Mouse (Mus musculus) bone marrow macrophage, adult 2 months (primary cell): ENCODE measurements around the gene BC048507. TPM values are rescaled to one million over a fixed set of nuclear protein-coding genes. Genes with fewer than 3 reads are reported as not detected.
A peak's percentile ranks its signal among the peaks of the same experiment; 100 is the strongest.
"Not testable (repeated sequence)": the region's sequence is repeated elsewhere in the genome, so short reads cannot be mapped to it uniquely, and the experiment has no call there.

Source experiments
- H3K27ac ChIP-seq: 2 replicates; pipeline ENCODE4 v1.5.1; 2012; ENCODE audit warnings: low read depth, low read length; ENCODE audit not compliant: insufficient read depth
- H3K4me1 ChIP-seq: 2 replicates; pipeline ENCODE4 v1.6.1; 2012; ENCODE audit warnings: low read length; ENCODE audit not compliant: control insufficient read depth, insufficient read depth
- H3K4me3 ChIP-seq: 2 replicates; pipeline ENCODE4 v1.5.1; 2012; ENCODE audit warnings: mild to moderate bottlenecking, low read length, moderate library complexity; ENCODE audit not compliant: insufficient read depth
- CTCF ChIP-seq: IDR thresholded peaks from 2 replicates; pipeline ENCODE4 v1.5.1; 2012; ENCODE audit warnings: low read depth, mild to moderate bottlenecking, low read length, moderate library complexity
- POLR2A ChIP-seq: IDR thresholded peaks from 2 replicates; pipeline ENCODE4 v1.6.1; 2012; ENCODE audit warnings: mild to moderate bottlenecking, low read depth, low read length, borderline replicate concordance
- polyA plus RNA-seq: library from polyadenylated mRNA; stranded (reverse); fragments of >200 nt; gene quantifications from 2 replicates; pipeline ENCODE4 v1.2.4, GENCODE M21; 2012; ENCODE audit not compliant: missing spikeins, insufficient read depth, insufficient read length

BC048507 gene
- polyA plus RNA-seq, 1 experiment: not detected

GRCm38 (mm10) chr13:67853983-67854382, 9.1 kb upstream of the BC048507 start:
- no peak overlapping the region for H3K4me3 ChIP-seq
- H3K4me1 ChIP-seq: no peaks in the 10 kb centered on the region
- TF ChIP-seq CTCF (no peak), POLR2A (no peak)
- H3K27ac ChIP-seq: no peak overlapping the region

- H3K4me1 ChIP-seq: no peaks in the 10 kb centered on the region
- H3K27ac ChIP-seq: no peak overlapping the region
- no peak overlapping the region for H3K4me3 ChIP-seq
- TF ChIP-seq POLR2A (no peak), CTCF (no peak)
These were observed 5.8 kb upstream of the BC048507 start for GRCm38 (mm10) chr13:67857317-67857716.

- H3K4me3 ChIP-seq: no peak overlapping the region
- no peaks in the 10 kb centered on the region for H3K4me1 ChIP-seq
- TF ChIP-seq POLR2A (no peak), CTCF (no peak)
- H3K27ac ChIP-seq: no peak overlapping the region
These were observed 618 bp upstream of the BC048507 start for GRCm38 (mm10) chr13:67862508-67862907.

DNA sequence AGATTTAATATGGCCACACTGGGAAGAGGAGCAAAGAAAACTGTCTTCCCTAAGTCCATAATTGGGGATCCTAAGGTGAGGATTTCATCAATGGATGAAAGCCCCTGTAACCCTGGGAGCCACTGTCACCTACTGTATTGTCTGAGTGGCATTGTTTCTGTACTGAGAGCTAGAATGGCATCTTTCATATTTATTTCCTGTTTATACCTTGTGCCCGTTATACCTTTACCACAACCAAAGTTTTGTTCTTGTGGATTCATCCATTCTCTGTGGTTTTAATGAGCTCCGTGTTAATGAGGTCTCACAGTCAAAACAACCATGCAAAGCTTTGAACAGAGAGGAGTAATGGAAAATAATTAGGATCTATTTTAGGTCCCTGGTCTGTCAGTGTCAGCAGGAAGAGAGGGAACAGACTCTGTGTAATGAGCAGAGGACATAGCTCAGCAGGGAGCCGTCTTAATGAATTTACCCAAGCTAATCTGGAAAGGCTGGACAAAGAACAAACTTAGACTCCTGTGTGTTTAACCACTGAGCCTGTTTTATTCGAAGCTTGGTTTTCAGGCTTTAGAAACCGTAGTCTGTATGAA, 1.7 kb downstream of the BC048507 start:
- no peak for TF ChIP-seq CTCF
- no peak for TF ChIP-seq POLR2A
- H3K4me1 ChIP-seq: no peaks in the 10 kb centered on the region
- H3K27ac ChIP-seq: no peak overlapping the region
- no peak overlapping the region for H3K4me3 ChIP-seq

DNA sequence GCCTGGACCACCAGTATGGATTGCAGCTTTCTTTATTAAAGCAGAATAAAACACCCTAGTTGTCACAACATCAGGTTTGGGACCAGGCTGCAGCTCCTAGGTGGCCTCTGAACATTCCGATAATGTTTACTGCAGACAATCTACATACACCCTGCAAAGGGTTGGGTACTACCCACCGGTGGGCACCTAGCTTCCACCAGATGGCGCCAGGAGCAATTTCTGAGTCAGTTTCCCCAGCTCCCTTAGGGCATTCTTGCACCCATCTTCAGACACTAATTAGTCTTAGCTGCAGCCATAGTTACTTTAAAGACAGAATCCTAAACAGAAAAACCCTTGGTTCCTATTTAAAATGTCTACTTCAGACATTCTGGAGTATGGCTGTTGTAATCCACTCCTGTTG, 4.8 kb downstream of the BC048507 start:
- Histone ChIP-seq H3K27ac (no peak overlapping the region), H3K4me1 (no peaks in the 10 kb centered on the region), H3K4me3 (no peak overlapping the region)
- TF ChIP-seq CTCF (0 out of 2 replicates have a peak, but pooled peaks have one; percentile 20), POLR2A (no peak)

- H3K4me3 ChIP-seq, H3K4me1 ChIP-seq, H3K27ac ChIP-seq: not testable (repeated sequence)
These were observed 13.0 kb downstream of the BC048507 start for GRCm38 (mm10) chr13:67876049-67876698.

- Histone ChIP-seq H3K27ac (no peak overlapping the region), H3K4me1 (no peaks in the 10 kb centered on the region), H3K4me3 (no peak overlapping the region)
- no peak for TF ChIP-seq CTCF
- no peak for TF ChIP-seq POLR2A
These were observed 13.7 kb downstream of the BC048507 start for GRCm38 (mm10) chr13:67876699-67877254.

DNA sequence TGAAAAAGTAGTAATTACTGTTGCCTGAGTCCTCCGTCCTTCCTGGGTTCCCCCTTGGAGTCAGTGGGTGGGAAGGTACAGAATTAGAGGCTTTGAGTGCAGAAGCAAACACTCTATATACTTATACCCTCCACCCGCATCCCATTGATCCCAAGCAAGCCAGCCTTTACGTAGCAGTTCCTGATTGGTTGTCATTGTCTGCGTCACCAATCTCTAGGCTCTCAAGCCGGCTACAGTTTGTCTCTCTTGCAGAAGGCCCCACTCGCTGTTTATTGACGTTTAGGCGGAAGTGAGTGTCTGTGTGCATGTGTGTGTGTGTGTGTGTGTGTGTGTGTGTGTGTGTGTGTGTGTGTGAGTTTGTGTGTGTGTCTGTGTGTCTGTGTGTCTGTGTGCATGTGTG, 20.8 kb downstream of the BC048507 start:
- Histone ChIP-seq H3K4me1 (no peaks in the 10 kb centered on the region), H3K4me3 (no peak overlapping the region), H3K27ac (no peak overlapping the region)
- TF ChIP-seq CTCF (no peak), POLR2A (no peak)

DNA sequence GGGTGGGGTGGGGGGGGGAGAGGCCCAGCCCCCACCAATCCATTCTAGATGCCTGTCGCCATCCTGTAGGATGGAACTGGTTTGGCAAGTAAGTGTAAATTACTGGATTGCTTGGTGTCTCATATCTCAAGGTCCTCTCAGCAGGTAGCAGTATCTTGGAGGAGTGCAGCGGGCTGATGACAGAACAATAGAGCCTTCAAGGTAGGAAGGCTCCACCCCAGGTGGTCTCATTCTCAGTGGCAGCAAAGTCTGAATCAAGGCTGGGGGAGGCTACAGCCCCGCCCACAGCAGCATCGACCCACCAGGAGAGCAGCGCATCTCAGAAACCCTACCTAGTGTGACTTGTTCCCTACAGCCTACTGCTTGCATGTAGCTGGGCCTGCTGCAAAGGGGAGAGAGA, 46.6 kb downstream of the BC048507 start:
- TF ChIP-seq POLR2A: no peak
- no peak for TF ChIP-seq CTCF
- Histone ChIP-seq H3K4me1 (no peaks in the 10 kb centered on the region), H3K27ac (no peak overlapping the region), H3K4me3 (no peak overlapping the region)

Other genes with a start within 250 kb of the BC048507 start
- 2.5 and 6.9 TPM in 2 replicates for gene Gm49345, start 225.6 kb upstream of the BC048507 start, polyA plus RNA-seq
- gene Zfp729a, start 225.5 kb upstream of the BC048507 start, polyA plus RNA-seq: 9.1 and 14.2 TPM in 2 replicates
- gene Zfp738, start 176.3 kb upstream of the BC048507 start, polyA plus RNA-seq: 9.4 and 12.7 TPM in 2 replicates
- gene Zfp65, start 134.2 kb upstream of the BC048507 start, polyA plus RNA-seq: 7.8 and 10.5 TPM in 2 replicates
- gene Zfp85, start 108.1 kb upstream of the BC048507 start, polyA plus RNA-seq: 4.3 and 6.0 TPM in 2 replicates
- gene Zfp493, start 83.6 kb upstream of the BC048507 start, polyA plus RNA-seq: 2.0 and 4.4 TPM in 2 replicates
- 3.6 and 4.7 TPM in 2 replicates for gene Zfp273, start 49.6 kb upstream of the BC048507 start, polyA plus RNA-seq
- gene Gm10037, start 32.2 kb upstream of the BC048507 start, polyA plus RNA-seq: 2.1 TPM in 1 of 2 replicates, not detected in the other